Mouse (Mus musculus) lung, postnatal 14 days (tissue): ENCODE data around the gene Ckap2.

Source experiments
- DNase-seq: peaks from one replicate; pipeline ENCODE4 v3.0.0; 2021

Gene Ckap2

DNA sequence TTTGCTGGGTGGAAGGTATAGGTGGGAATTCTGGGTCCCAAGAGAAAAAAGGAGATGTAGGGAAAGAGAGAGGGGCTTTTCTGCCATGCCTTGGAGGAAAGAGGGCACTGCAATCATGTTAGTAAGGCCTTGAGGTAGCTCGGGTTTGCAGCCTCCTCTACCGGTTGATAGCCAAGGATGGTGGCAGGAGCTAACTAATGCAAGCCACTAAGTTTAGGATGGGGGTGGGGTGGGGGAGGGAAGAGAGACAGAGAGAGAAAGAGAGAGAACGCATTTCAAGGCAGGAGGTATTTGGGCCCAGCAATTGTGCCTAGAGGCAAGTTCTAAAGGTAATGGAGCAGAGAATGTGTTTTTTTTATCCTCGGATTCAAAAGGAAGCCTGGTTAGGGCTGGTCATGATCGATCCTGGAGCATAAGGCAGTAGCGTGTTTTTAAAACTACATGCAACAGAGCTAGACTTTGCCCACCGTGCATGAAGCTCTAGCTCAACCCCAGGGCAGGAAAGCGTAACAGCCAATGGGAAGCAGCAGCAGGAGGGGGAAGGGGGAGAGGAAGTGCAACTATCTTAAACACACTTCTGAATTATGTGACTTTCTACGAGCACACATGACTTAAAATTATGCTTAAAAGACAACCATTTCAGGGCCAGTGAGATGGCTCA, 37.8 kb downstream of the Ckap2 start:
- no peak for DNase-seq

DNA sequence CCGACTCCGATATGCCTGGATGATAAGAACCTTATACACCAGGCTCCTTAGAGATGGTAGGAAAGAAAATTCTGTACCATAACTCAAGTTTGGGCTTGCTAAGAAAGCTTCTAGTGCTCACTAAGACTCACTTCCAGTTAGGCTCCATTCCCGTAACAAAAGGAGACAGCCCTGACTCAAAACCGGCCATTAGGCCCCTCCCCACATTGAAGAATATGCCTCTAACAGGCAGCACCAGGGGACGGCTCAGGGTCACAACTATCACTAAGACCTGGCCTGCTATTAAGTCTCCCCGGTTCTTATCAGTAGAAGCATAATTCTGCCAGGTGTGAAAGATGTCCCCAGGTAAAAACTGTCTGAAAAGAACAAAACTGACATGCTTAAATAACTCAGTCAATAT, 39.8 kb downstream of the Ckap2 start:
- DNase-seq = no peak

DNA sequence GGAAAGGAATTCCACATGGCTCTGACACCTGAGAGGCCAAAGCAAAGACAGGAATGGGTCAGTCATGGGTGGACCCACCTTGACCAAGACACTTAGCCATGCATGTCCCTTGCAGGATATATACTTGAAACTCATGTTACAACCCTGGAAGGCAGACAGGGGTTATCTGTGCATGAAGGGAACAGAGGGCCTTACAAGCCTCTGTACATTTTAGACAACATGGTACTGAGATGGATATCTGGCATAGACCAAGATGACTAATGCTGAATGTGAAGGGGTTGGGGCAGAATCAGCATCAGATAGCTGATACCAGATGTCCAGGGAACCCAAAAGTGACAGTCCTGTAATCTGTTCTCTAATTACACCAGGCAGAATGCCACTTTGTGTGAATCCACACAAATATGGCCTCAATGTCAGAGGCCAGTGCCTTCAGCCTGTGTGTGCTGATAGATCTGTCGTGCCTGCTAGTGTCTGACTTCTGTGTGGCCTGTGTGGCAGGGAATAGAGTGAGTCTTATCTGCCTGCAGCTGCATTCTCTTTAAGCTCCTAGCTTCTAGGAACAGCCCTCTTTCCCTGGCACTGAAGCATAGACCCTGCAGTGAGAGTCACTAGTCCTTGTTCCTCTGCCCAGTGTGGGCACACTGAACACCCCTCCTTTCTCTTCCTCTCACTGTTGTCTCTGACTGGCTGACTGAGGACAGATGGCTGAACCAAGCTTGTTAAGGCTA, 41.7 kb downstream of the Ckap2 start:
- no peak for DNase-seq

DNA sequence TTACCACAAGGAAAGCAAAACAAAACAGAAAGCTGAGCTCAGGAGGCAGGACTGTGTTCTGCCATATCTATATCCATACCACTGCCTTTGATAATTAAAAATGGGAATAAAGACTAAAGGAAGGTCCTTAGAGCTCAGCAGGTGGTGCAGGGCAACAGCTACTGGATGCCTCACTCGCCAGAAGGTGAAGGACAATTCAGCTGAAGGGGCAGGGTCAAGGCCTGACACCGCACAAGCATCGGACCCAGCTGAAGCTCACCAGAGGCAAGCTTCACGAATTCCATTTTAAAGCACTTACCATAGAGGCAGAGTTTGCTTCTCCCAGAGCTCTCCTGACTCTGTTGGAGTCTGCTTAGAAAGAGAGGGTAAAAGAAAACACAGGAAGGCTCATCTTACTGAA, 43.0 kb downstream of the Ckap2 start:
- DNase-seq = no peak

DNA sequence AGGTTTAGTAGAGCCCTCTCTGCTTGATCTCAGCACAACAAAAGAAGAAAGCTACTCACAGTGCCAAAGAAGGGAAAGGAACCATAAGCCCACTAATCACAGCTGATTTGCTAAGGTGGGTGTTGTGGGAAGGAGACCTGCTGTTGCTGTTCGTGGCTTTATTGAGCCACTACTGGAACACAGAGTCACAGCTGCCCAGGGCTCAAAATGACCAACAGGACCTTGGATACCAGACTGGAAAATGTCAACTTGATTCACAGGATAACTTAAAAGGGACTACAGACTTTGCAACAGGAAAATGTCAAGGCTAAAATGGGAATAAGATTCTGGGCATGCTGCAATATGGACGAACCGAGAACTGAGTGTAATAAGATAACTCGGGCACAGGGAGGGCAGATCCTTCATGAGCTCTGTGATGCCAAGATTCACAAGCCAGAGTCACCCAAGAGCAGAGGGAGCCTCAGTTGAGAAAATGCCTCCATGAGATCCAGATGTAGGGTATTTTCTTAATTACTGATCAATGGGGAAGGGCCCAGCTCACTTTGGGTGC, 43.7 kb downstream of the Ckap2 start:
- DNase-seq = no peak

DNA sequence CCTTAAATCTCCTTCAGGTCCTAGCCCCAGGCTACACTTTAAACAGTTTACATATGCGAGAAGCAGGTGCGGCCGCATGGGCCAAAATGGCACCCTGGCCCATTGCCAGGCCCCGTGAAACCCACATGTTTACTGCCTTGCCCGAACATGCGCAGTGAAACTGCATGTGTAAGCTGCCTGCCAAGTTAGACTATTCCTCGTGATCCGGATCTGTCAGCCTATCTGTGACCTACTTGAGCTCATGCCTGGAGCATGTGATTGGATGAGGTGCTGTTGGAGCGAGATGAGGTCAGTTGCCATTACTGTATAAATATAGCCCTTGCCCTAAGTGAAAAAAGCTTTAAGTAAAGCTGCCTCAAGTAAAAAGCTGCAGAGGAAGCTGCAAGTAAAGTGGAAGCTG, 49.2 kb downstream of the Ckap2 start:
- DNase-seq = peak; percentile 1

DNA sequence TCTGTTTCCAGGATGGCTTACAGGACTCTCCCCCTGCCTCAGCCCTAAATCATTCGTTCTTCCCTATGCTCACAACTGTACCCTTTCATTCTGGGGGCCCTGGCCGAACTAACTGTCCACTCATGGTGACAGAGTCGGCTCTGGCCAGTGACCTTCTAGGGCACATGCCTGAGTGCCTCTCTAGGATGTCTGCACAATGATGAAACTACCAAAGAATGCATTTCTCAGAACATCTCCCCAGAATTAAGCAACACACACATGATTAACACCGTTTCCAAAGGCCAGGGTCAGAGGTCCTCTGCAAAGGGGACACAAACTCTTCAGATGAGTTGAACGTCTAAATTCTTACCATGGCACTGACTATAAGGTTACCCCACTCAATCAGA, 50.9 kb downstream of the Ckap2 start:
- no peak for DNase-seq

DNA sequence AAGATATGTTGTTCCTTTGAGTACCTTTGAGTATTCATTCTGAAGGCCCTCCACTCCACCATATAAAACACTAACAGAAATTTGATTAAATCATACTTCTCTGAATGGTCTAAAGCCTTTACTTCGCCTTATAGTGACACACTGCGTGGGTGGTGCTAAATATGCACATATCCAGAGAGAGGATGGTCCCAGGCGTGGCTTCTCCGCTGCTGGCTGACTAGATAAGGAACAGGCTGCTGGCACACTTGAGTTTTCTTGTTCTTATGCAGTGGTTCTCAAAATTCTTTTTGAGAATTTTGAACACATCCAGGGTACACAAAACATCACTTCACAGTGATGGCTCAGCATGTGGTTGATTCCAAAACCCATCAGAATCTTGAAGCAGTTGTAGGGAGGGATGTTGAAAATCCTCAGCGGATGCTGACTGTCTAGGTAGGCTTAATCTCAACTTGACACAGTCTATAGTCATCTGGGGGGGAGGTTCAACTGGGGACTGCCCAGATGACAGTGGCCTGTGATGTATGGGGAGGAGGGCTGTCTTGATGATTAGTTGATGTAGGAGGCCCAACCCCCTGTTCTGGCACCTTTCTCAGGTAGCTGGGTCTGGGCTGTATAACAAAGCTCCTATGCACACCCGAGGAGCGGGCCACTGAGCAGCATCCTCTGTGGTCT, 51.4 kb downstream of the Ckap2 start:
- DNase-seq = no peak

DNA sequence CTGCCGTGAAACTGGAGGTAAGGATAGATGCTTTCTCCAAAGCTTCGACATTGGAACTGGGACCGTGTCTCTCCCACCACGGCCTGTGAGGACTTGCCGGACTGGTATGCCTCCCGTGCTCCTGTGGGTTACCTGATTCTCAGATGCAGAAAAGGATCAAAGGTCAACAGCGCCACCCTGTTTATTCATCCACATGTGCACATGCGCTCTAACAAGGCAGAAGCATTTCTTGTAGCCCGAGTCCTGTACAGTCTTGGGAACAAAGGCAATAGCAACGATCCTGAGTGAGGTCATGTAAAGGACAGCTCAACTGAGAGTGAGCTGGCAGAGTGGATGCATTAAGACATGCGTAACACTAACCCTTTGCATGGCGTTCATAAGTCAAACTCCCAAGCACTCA, 53.6 kb downstream of the Ckap2 start:
- DNase-seq = no peak

DNA sequence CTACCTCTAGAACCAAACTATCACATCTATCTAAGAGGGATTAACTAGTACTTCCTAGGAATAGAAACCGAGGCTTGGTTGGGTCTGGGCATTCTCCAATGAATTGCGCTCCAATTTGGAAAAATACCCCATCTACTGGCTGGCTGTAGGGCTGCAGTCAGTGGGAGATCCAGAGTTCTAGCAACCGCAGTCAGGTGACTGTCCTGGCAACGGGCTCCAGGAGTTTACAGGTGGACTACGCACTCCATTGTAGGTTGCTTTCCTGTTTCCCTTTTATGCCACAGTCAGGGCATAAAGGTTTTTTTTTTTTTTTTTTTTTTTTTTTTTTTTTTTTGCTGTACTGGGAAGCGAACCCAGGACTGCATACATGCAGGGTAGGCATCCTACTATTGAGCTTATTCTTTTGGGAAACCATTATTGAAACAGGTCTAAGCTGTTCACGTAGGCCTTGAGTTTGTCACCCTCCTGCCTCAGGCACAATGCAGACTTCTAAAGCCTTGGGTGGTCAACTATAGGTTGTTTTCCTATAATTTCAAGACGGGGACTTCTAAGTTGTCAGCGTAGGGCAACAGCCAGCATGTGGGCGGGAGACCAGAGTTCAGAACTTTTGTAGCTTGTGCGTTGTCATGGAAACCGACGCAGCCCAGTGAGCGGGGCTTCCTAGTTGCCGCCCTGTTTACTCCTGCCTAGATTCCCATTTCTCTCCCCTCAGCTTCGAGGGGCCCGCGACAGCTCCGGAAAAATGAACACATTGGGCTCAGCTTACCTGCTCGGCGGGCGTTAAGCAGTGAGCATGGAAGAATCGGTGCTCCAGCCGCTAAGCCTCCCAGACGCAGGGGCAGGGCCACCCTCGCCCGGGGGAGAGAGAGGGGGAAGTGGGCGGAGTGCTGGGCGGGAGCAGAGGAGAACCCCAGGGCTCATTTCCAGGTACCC, 61.1 kb downstream of the Ckap2 start, which contains the start of gene Nek5:
Gene Nek5, minus strand, starts transcription at position 834 of the 933 bp plus-strand sequence.
- peak; percentile 19 for DNase-seq
